Mouse (Mus musculus): ENCODE measurements around the gene Oaf. TPM values are rescaled to one million over a fixed set of nuclear protein-coding genes. Genes with fewer than 3 reads are reported as not detected.

Oaf gene
- total RNA-seq, 2 experiments from 2014 or later: 8.2 to 8.9 TPM

Other genes with a start within 250 kb of the Oaf start
- gene Arhgef12, start 132.7 kb downstream of the Oaf start, total RNA-seq (2021): 100 to 1,000 TPM; 154 to 160 TPM
- 1 to 10 TPM; 6.1 to 9.1 TPM for gene Tmem136, start 123.3 kb downstream of the Oaf start, total RNA-seq (2021)
- under 1 TPM; 0.14 to 0.27 TPM for gene Pou2f3, start 29.5 kb downstream of the Oaf start, total RNA-seq (2021)
- gene Trim29, start 70.9 kb upstream of the Oaf start, total RNA-seq (2021): under 1 TPM in 1 of 2 experiments, not detected in 1; 0.11 TPM

All from heart, postnatal 36 days (tissue).